Mouse (Mus musculus): ENCODE results near the gene Prdm4. TPM values are rescaled to one million over a fixed set of nuclear protein-coding genes. Genes with fewer than 3 reads are reported as not detected.

The Prdm4 gene
- polyA plus RNA-seq, 1 experiment from 2014 or later = 5.3 TPM

GRCm38 (mm10) chr10:85879886-85880486 lies 37.0 kb downstream of the Prdm4 start:
- 81% methylated on average over 8 of the region's 8 CpGs for WGBS
- Histone ChIP-seq H3K4me2 (replicated peaks; ENCODE audit: low read depth) (no peak overlapping the region), H3K4me1 (replicated peaks; ENCODE audit: control insufficient read depth, insufficient read depth) (no peaks in the 10 kb centered on the region), H3K27ac (replicated peaks) (no peak overlapping the region), H3K36me3 (ENCODE audit: control insufficient read depth, insufficient read depth, low read length) (peaks cover 40% of the 10 kb centered on the region), H3K4me3 (ENCODE audit: low read depth, low read length) (no peak overlapping the region), H3K27me3 (ENCODE audit: control insufficient read depth, insufficient read depth, low read length) (no peaks in the 10 kb centered on the region), H3K9me3 (ENCODE audit: control insufficient read depth, low read length) (no peaks in the 10 kb centered on the region), H3K9ac (ENCODE audit: low read length) (no peak overlapping the region)
- ATAC-seq (ENCODE audit: low FRiP score, low TSS enrichment) (no peak), DNase-seq (ENCODE audit: low spot score) (no peak)
- no peak for TF ChIP-seq CTCF (IDR thresholded peaks at IDR 0.05; ENCODE audit: low read depth)
- TF ChIP-seq EP300 (optimal IDR thresholded peaks at IDR 0.05) = no peak

GRCm38 (mm10) chr10:85875812-85876211 lies 41.1 kb downstream of the Prdm4 start:
- no peak overlapping the region for H3K4me3 ChIP-seq (ENCODE audit: low read depth, low read length)
- ATAC-seq (ENCODE audit: low FRiP score, low TSS enrichment) (no peak), DNase-seq (ENCODE audit: low spot score) (no peak)
- H3K9ac ChIP-seq (ENCODE audit: low read length) = no peak overlapping the region
- peaks cover 22% of the 10 kb centered on the region for H3K36me3 ChIP-seq (ENCODE audit: control insufficient read depth, insufficient read depth, low read length)
- no peak overlapping the region for H3K27ac ChIP-seq (replicated peaks)
- H3K4me2 ChIP-seq (replicated peaks; ENCODE audit: low read depth) = no peak overlapping the region
- no peaks in the 10 kb centered on the region for H3K27me3 ChIP-seq (ENCODE audit: control insufficient read depth, insufficient read depth, low read length)
- TF ChIP-seq EP300 (optimal IDR thresholded peaks at IDR 0.05) (no peak), CTCF (IDR thresholded peaks at IDR 0.05; ENCODE audit: low read depth) (no peak)
- 57% methylated on average over 5 of the region's 5 CpGs for WGBS
- no peaks in the 10 kb centered on the region for H3K9me3 ChIP-seq (ENCODE audit: control insufficient read depth, low read length)
- H3K4me1 ChIP-seq (replicated peaks; ENCODE audit: control insufficient read depth, insufficient read depth) = no peaks in the 10 kb centered on the region

- H3K4me2 ChIP-seq (replicated peaks; ENCODE audit: low read depth) = no peak overlapping the region
- no peak for ATAC-seq (ENCODE audit: low FRiP score, low TSS enrichment)
These were observed 42.9 kb downstream of the Prdm4 start for GRCm38 (mm10) chr10:85873861-85874544.

GRCm38 (mm10) chr10:85872479-85872773 lies 44.5 kb downstream of the Prdm4 start:
- Histone ChIP-seq H3K27ac (replicated peaks) (no peak overlapping the region), H3K36me3 (ENCODE audit: control insufficient read depth, insufficient read depth, low read length) (peaks cover 13% of the 10 kb centered on the region), H3K27me3 (ENCODE audit: control insufficient read depth, insufficient read depth, low read length) (no peaks in the 10 kb centered on the region), H3K4me3 (ENCODE audit: low read depth, low read length) (peak overlapping the region; percentile 96), H3K9ac (ENCODE audit: low read length) (peak overlapping the region; percentile 88), H3K4me2 (replicated peaks; ENCODE audit: low read depth) (peak overlapping the region; percentile 78), H3K9me3 (ENCODE audit: control insufficient read depth, low read length) (no peaks in the 10 kb centered on the region), H3K4me1 (replicated peaks; ENCODE audit: control insufficient read depth, insufficient read depth) (no peaks in the 10 kb centered on the region)
- DNase-seq (ENCODE audit: low spot score) (no peak), ATAC-seq (ENCODE audit: low FRiP score, low TSS enrichment) (peak; percentile 36; the same call in 1 of the 2 replicates)
- no peak for TF ChIP-seq EP300 (optimal IDR thresholded peaks at IDR 0.05)
- TF ChIP-seq CTCF (IDR thresholded peaks at IDR 0.05; ENCODE audit: low read depth) = no peak
- WGBS = 2% methylated on average over 5 of the region's 5 CpGs

More at GRCm38 (mm10) chr10:85873861-85874544, 42.9 kb downstream of the Prdm4 start:
- Histone ChIP-seq H3K9me3 (ENCODE audit: control insufficient read depth, low read length) (no peaks in the 10 kb centered on the region), H3K27ac (replicated peaks) (no peak overlapping the region), H3K4me3 (ENCODE audit: low read depth, low read length) (no peak overlapping the region), H3K4me1 (replicated peaks; ENCODE audit: control insufficient read depth, insufficient read depth) (no peaks in the 10 kb centered on the region), H3K27me3 (ENCODE audit: control insufficient read depth, insufficient read depth, low read length) (no peaks in the 10 kb centered on the region), H3K9ac (ENCODE audit: low read length) (no peak overlapping the region), H3K36me3 (ENCODE audit: control insufficient read depth, insufficient read depth, low read length) (peaks cover 20% of the 10 kb centered on the region)
- DNase-seq (ENCODE audit: low spot score) = no peak
- no peak for TF ChIP-seq CTCF (IDR thresholded peaks at IDR 0.05; ENCODE audit: low read depth)
- WGBS = 83% methylated on average over 13 of the region's 13 CpGs

- WGBS = under 1% methylated on average over 55 of the region's 55 CpGs
- Histone ChIP-seq H3K4me1 (replicated peaks; ENCODE audit: control insufficient read depth, insufficient read depth) (no peaks in the 10 kb centered on the region), H3K36me3 (ENCODE audit: control insufficient read depth, insufficient read depth, low read length) (peaks cover 13% of the 10 kb centered on the region), H3K4me3 (ENCODE audit: low read depth, low read length) (peak overlapping the region; percentile 96), H3K4me2 (replicated peaks; ENCODE audit: low read depth) (peak overlapping the region; percentile 78), H3K9me3 (ENCODE audit: control insufficient read depth, low read length) (no peaks in the 10 kb centered on the region), H3K27me3 (ENCODE audit: control insufficient read depth, insufficient read depth, low read length) (no peaks in the 10 kb centered on the region), H3K9ac (ENCODE audit: low read length) (peak overlapping the region; percentile 88), H3K27ac (replicated peaks) (peak overlapping the region; percentile 65; the same call in 1 of the 2 replicates)
- DNase-seq (ENCODE audit: low spot score) = peak; percentile 94
- TF ChIP-seq EP300 (optimal IDR thresholded peaks at IDR 0.05) (no peak), CTCF (IDR thresholded peaks at IDR 0.05; ENCODE audit: low read depth) (no peak)
- ATAC-seq (ENCODE audit: low FRiP score, low TSS enrichment) = peak; percentile 97
These were observed 45.1 kb downstream of the Prdm4 start for GRCm38 (mm10) chr10:85871698-85872478.
